Mouse (Mus musculus): Measurements from ENCODE around the gene Rbbp4. TPM values are rescaled to one million over a fixed set of nuclear protein-coding genes. Genes with fewer than 3 reads are reported as not detected.

Gene Rbbp4
- total RNA-seq, 2 experiments from 2014 or later: 86.5 to 182 TPM

DNA sequence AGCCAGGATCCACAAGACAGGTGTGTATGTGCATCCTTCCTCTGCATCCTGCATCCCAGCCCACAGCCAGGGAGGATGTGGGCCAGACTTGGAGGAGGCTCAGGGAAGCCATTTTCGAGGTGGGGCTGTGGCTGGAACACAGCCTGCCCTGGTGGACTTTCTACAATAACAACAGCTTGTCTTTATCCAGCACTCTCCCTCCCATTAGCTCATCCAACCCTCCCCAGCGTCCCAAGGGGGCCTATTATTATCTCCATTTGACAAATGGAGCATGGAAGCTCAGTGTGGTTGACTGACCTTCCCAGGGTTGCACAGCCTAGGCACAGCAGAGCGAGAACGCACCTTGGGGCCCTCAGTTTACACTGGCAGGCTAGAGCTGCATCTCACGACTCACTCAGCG lies 74.5 kb downstream of the Rbbp4 start:
- ATAC-seq (ENCODE audit: poor library complexity, severe bottlenecking): no peak

DNA sequence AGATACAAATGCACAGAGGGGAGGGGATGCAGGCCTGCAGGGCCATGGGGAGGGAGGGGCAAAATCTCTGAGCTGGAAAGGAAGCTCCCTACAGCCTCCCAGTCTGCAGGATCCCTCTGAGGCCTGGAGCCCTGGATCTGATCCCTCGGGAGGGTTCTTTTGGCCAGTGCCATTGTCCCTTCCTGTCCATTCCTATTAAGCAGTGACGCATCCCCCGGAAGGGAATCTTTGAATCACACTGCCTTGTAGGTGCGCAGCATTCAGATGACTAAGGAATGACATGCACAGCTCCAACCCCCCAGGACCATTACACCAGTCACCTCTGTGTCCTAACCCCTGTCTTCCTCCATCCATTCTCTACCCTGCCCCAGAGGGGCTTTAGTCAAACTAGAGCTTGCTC lies 76.1 kb downstream of the Rbbp4 start:
- no peak for ATAC-seq (ENCODE audit: poor library complexity, severe bottlenecking)

Other genes with a start within 250 kb of the Rbbp4 start
- gene Tmem54, start 229.8 kb downstream of the Rbbp4 start, total RNA-seq (2015): not detected in 2 replicates
- not detected in 2 replicates for gene Tmem54, start 229.8 kb downstream of the Rbbp4 start, total RNA-seq (2017)
- not detected in 2 replicates for gene Hpca, start 213.3 kb downstream of the Rbbp4 start, total RNA-seq (2015)
- not detected in 2 replicates for gene Hpca, start 213.3 kb downstream of the Rbbp4 start, total RNA-seq (2017)
- 0.07 TPM in 2 replicates for gene Fndc5, start 198.4 kb downstream of the Rbbp4 start, total RNA-seq (2015)
- gene Fndc5, start 198.4 kb downstream of the Rbbp4 start, total RNA-seq (2017): not detected in 2 replicates
- 28.3 and 37.5 TPM in 2 replicates for gene S100pbp, start 145.6 kb downstream of the Rbbp4 start, total RNA-seq (2015)
- 14.1 and 22.2 TPM in 2 replicates for gene S100pbp, start 145.6 kb downstream of the Rbbp4 start, total RNA-seq (2017)
- 9.4 and 12.5 TPM in 2 replicates for gene Yars, start 145.6 kb downstream of the Rbbp4 start, total RNA-seq (2015)
- 20.0 and 26.1 TPM in 2 replicates for gene Yars, start 145.6 kb downstream of the Rbbp4 start, total RNA-seq (2017)
- gene C77080, start 74.0 kb downstream of the Rbbp4 start, total RNA-seq (2015): not detected in 2 replicates
- gene C77080, start 74.0 kb downstream of the Rbbp4 start, total RNA-seq (2017): not detected in 2 replicates
- not detected in 2 replicates for gene Sync, start 47.8 kb downstream of the Rbbp4 start, total RNA-seq (2015)
- gene Sync, start 47.8 kb downstream of the Rbbp4 start, total RNA-seq (2017): 1.3 TPM in 1 of 2 replicates, not detected in the other
- gene Zbtb8os, start 325 bp upstream of the Rbbp4 start, total RNA-seq (2015): 60.9 and 69.8 TPM in 2 replicates
- gene Zbtb8os, start 325 bp upstream of the Rbbp4 start, total RNA-seq (2017): 79.7 and 84.8 TPM in 2 replicates
- 3.0 and 3.3 TPM in 2 replicates for gene Zbtb8a, start 42.7 kb upstream of the Rbbp4 start, total RNA-seq (2015)
- 9.3 and 9.4 TPM in 2 replicates for gene Zbtb8a, start 42.7 kb upstream of the Rbbp4 start, total RNA-seq (2017)
- gene Zbtb8b, start 105.5 kb upstream of the Rbbp4 start, total RNA-seq (2015): not detected in 2 replicates
- not detected in 2 replicates for gene Zbtb8b, start 105.5 kb upstream of the Rbbp4 start, total RNA-seq (2017)
- gene Bsdc1, start 126.2 kb upstream of the Rbbp4 start, total RNA-seq (2015): 24.3 and 24.9 TPM in 2 replicates
- gene Bsdc1, start 126.2 kb upstream of the Rbbp4 start, total RNA-seq (2017): 28.5 and 35.8 TPM in 2 replicates
- gene Tssk3, start 155.7 kb upstream of the Rbbp4 start, total RNA-seq (2015): not detected in 2 replicates
- gene Tssk3, start 155.7 kb upstream of the Rbbp4 start, total RNA-seq (2017): not detected in 2 replicates
- gene Fam229a, start 155.8 kb upstream of the Rbbp4 start, total RNA-seq (2015): not detected in 2 replicates
- gene Fam229a, start 155.8 kb upstream of the Rbbp4 start, total RNA-seq (2017): not detected in 2 replicates
- 28.5 and 32.6 TPM in 2 replicates for gene Marcksl1, start 178.2 kb upstream of the Rbbp4 start, total RNA-seq (2015)
- 25.4 and 29.3 TPM in 2 replicates for gene Marcksl1, start 178.2 kb upstream of the Rbbp4 start, total RNA-seq (2017)
- gene Hdac1, start 207.3 kb upstream of the Rbbp4 start, total RNA-seq (2015): 94.1 and 98.6 TPM in 2 replicates
- gene Hdac1, start 207.3 kb upstream of the Rbbp4 start, total RNA-seq (2017): 68.6 and 75.0 TPM in 2 replicates
- 5.6 and 8.2 TPM in 2 replicates for gene Lck, start 238.3 kb upstream of the Rbbp4 start, total RNA-seq (2015)
- 6.0 and 6.9 TPM in 2 replicates for gene Lck, start 238.3 kb upstream of the Rbbp4 start, total RNA-seq (2017)
- gene Fam167b, start 243.2 kb upstream of the Rbbp4 start, total RNA-seq (2015): not detected in 2 replicates
- gene Fam167b, start 243.2 kb upstream of the Rbbp4 start, total RNA-seq (2017): not detected in 2 replicates

Data from megakaryocyte, adult 5-6 weeks (primary cell).